Mouse (Mus musculus) limb, embryonic 14.5 days (tissue): Measurements from ENCODE around the gene Mlst8. TPM values are rescaled to one million over a fixed set of nuclear protein-coding genes. Genes with fewer than 3 reads are reported as not detected.
A peak's percentile ranks its signal among the peaks of the same experiment; 100 is the strongest.

Experiments used
- ATAC-seq: fragments of 200-750 bp; cut with Nextera tagmentation; 2 replicates; pipeline ENCODE4 v1.8.0; 2017; ENCODE audit warnings: low read depth, moderate number of reproducible peaks, moderate TSS enrichment; ENCODE audit not compliant: low FRiP score
- DNase-seq: peaks from one replicate; pipeline ENCODE4 v3.0.0-alpha.2; 2015; ENCODE audit warnings: low spot score
- H3K27ac ChIP-seq: fragments of 300-500 bp; sonication (generic); replicated peaks from 2 replicates; pipeline ENCODE4 v1.5.1; 2014; ENCODE audit warnings: low read depth, mild to moderate bottlenecking, low read length, moderate library complexity, mixed read lengths
- H3K27me3 ChIP-seq: fragments of 300-500 bp; sonication (generic); 2 replicates; pipeline ENCODE4 v1.6.1; 2014; ENCODE audit warnings: low read length, mixed read lengths; ENCODE audit not compliant: control insufficient read depth, insufficient read depth
- H3K36me3 ChIP-seq: fragments of 300-500 bp; sonication (generic); 2 replicates; pipeline ENCODE4 v1.6.1; 2014; ENCODE audit warnings: mild to moderate bottlenecking, low read length, moderate library complexity, mixed read lengths; ENCODE audit not compliant: control insufficient read depth, insufficient read depth
- H3K4me1 ChIP-seq: fragments of 300-500 bp; sonication (generic); 2 replicates; pipeline ENCODE4 v1.6.1; 2014; ENCODE audit warnings: antibody characterized with exemption, low read length, mixed read lengths; ENCODE audit not compliant: control insufficient read depth, insufficient read depth
- H3K4me2 ChIP-seq: fragments of 300-500 bp; sonication (generic); replicated peaks from 2 replicates; pipeline ENCODE4 v1.6.1; 2014; ENCODE audit warnings: low read depth, mild to moderate bottlenecking, low read length, moderate library complexity; ENCODE audit not compliant: severe bottlenecking
- H3K4me3 ChIP-seq: fragments of 300-500 bp; sonication (generic); replicated peaks from 2 replicates; pipeline ENCODE4 v1.5.1; 2014; ENCODE audit warnings: low read length
- H3K9ac ChIP-seq: fragments of 300-500 bp; sonication (generic); 2 replicates; pipeline ENCODE4 v1.6.1; 2014; ENCODE audit warnings: mild to moderate bottlenecking, low read depth, low read length, moderate library complexity; ENCODE audit not compliant: severe bottlenecking
- H3K9me3 ChIP-seq: fragments of 300-500 bp; sonication (generic); 2 replicates; pipeline ENCODE4 v1.6.1; 2016; ENCODE audit warnings: low read length; ENCODE audit not compliant: control insufficient read depth
- POLR2A ChIP-seq: fragments of 200-500 bp; IDR thresholded peaks from 2 replicates; pipeline ENCODE4 v1.8.0; 2012; ENCODE audit warnings: inconsistent platforms, mild to moderate bottlenecking, moderate library complexity, borderline replicate concordance; ENCODE audit not compliant: insufficient read depth, insufficient read length; ENCODE audit errors: extremely low read depth
- WGBS: fragments of 180-500 bp; shearing (Covaris S2); extraction: QIAGEN DNeasy Blood & Tissue Kit; methylation state at CpG from one replicate; pipeline ENCODE4 v1.1.7; 2014; 5-methylcytosine and 5-hydroxymethylcytosine counted together
- polyA plus RNA-seq, 2 experiments: library from polyadenylated mRNA; depleted of rRNA in 1 of 2; stranded (reverse) in 1 of 2; unstranded in 1 of 2; fragments of >200 nt; fragmentation: Nextera tagmentation in 1 of 2; extraction: Ambion mirVana in 1 of 2; gene quantifications; 2 replicates each; pipeline versions ENCODE4 v1.2.1 to v1.2.3; 2012 to 2014

Mlst8 gene
- polyA plus RNA-seq, 2 experiments: 27.8 to 46.3 TPM

- H3K27me3 ChIP-seq: no peaks in the 10 kb centered on the region
- ATAC-seq: peak; percentile 95
- peaks cover 16% of the 10 kb centered on the region for H3K36me3 ChIP-seq
- H3K4me3 ChIP-seq: peak overlapping the region; percentile 87
- TF ChIP-seq POLR2A: peak; percentile 65; the same call in 1 of the 2 replicates
- H3K27ac ChIP-seq: peak overlapping the region; percentile 95
- H3K4me2 ChIP-seq: peak overlapping the region; percentile 68
- no peaks in the 10 kb centered on the region for H3K9me3 ChIP-seq
- DNase-seq: peak; percentile 99
- H3K4me1 ChIP-seq: peaks cover 12% of the 10 kb centered on the region
- H3K9ac ChIP-seq: peak overlapping the region; percentile 89
- under 1% methylated on average over 58 of the region's 67 CpGs for WGBS
Measured at GRCm38 (mm10) chr17:24454756-24455522, 23.9 kb downstream of the Mlst8 start.

GRCm38 (mm10) chr17:24454218-24454755 is 24.6 kb downstream of the Mlst8 start:
- Histone ChIP-seq H3K36me3 (peaks cover 23% of the 10 kb centered on the region), H3K9me3 (no peaks in the 10 kb centered on the region), H3K4me3 (peak overlapping the region; percentile 87), H3K27me3 (no peaks in the 10 kb centered on the region), H3K4me2 (peak overlapping the region; percentile 68), H3K4me1 (peaks cover 12% of the 10 kb centered on the region), H3K27ac (peak overlapping the region; percentile 95), H3K9ac (peak overlapping the region; percentile 89)
- ATAC-seq: no peak
- TF ChIP-seq POLR2A: no peak
- 4% methylated on average over 14 of the region's 14 CpGs for WGBS
- peak; percentile 24 for DNase-seq

- H3K4me1 ChIP-seq: peaks cover 12% of the 10 kb centered on the region
- H3K27me3 ChIP-seq: no peaks in the 10 kb centered on the region
- no peak overlapping the region for H3K9ac ChIP-seq
- H3K4me2 ChIP-seq: no peak overlapping the region
- peaks cover 32% of the 10 kb centered on the region for H3K36me3 ChIP-seq
- no peak overlapping the region for H3K4me3 ChIP-seq
- WGBS: 73% methylated on average over 2 of the region's 2 CpGs
- no peak overlapping the region for H3K27ac ChIP-seq
- no peaks in the 10 kb centered on the region for H3K9me3 ChIP-seq
- no peak for TF ChIP-seq POLR2A
- no peak for ATAC-seq
- no peak for DNase-seq
Measured at GRCm38 (mm10) chr17:24453372-24453771, 25.5 kb downstream of the Mlst8 start.

- Histone ChIP-seq H3K27ac (no peak overlapping the region), H3K36me3 (peaks cover 54% of the 10 kb centered on the region), H3K4me3 (no peak overlapping the region), H3K9ac (no peak overlapping the region), H3K9me3 (no peaks in the 10 kb centered on the region), H3K27me3 (no peaks in the 10 kb centered on the region), H3K4me1 (peaks cover 12% of the 10 kb centered on the region), H3K4me2 (no peak overlapping the region)
- no peak for ATAC-seq
- no peak for DNase-seq
- no peak for TF ChIP-seq POLR2A
- 90% methylated on average over 6 of the region's 6 CpGs for whole genome bisulfite sequencing
Measured at GRCm38 (mm10) chr17:24451220-24451619, 27.7 kb downstream of the Mlst8 start.

GRCm38 (mm10) chr17:24449507-24449906 is 29.4 kb downstream of the Mlst8 start:
- H3K27me3 ChIP-seq: no peaks in the 10 kb centered on the region
- WGBS: 89% methylated on average over 6 of the region's 6 CpGs
- DNase-seq: no peak
- no peak overlapping the region for H3K27ac ChIP-seq
- no peaks in the 10 kb centered on the region for H3K9me3 ChIP-seq
- H3K4me3 ChIP-seq: no peak overlapping the region
- ATAC-seq: no peak
- TF ChIP-seq POLR2A: no peak
- no peak overlapping the region for H3K4me2 ChIP-seq
- no peak overlapping the region for H3K9ac ChIP-seq
- H3K36me3 ChIP-seq: peaks cover 71% of the 10 kb centered on the region
- peaks cover 12% of the 10 kb centered on the region for H3K4me1 ChIP-seq
